Mouse (Mus musculus) T-helper 2 cell (primary cell): ENCODE data around the gene Tmem221.

Source experiments
- in situ Hi-C: fragments of 300-600 bp; cut with MboI, MseI; formaldehyde crosslinking; loops from one replicate; pipeline ENCODE4 v1.15.1; 2025; ENCODE audit warnings: high pct_unique_total_duplicates

Tmem221 gene

GRCm38 (mm10) chr8:71579009-71579408, 20.3 kb upstream of the Tmem221 start:
- in situ Hi-C loops: no loop called here

- in situ Hi-C loops: no loop called here
These were observed 19.3 kb upstream of the Tmem221 start for GRCm38 (mm10) chr8:71577856-71578387.

- in situ Hi-C loops: no loop called here
These were observed 16.3 kb upstream of the Tmem221 start for GRCm38 (mm10) chr8:71575020-71575419.

GRCm38 (mm10) chr8:71574426-71574825, 15.8 kb upstream of the Tmem221 start:
- in situ Hi-C loops: no loop called here

- in situ Hi-C loops: no loop called here
These were observed 14.4 kb upstream of the Tmem221 start for GRCm38 (mm10) chr8:71572847-71573633.

GRCm38 (mm10) chr8:71572077-71572476, 13.4 kb upstream of the Tmem221 start:
- in situ Hi-C loops: no loop called here

GRCm38 (mm10) chr8:71570291-71570954, 11.8 kb upstream of the Tmem221 start:
- in situ Hi-C loops: no loop called here

- in situ Hi-C loops: loop anchor here (5.0 kb wide), 1 partner anchor 88 kb away; no protein-coding TSS in a partner anchor
These were observed 11.0 kb upstream of the Tmem221 start for GRCm38 (mm10) chr8:71569366-71570290.

- in situ Hi-C loops: loop anchor here (5.0 kb wide), 1 partner anchor 88 kb away; no protein-coding TSS in a partner anchor
These were observed 10.3 kb upstream of the Tmem221 start for GRCm38 (mm10) chr8:71568941-71569340.

- in situ Hi-C loops: loop anchor here (5.0 kb wide), 1 partner anchor 89 kb away; no protein-coding TSS in a partner anchor
These were observed 9.8 kb upstream of the Tmem221 start, which contains the start of gene Slc27a1 for GRCm38 (mm10) chr8:71568387-71568937. TSS of gene Slc27a1 (plus strand) at chr8:71568882.

- in situ Hi-C loops: loop anchor here (5.0 kb wide), 1 partner anchor 90 kb away; no protein-coding TSS in a partner anchor
These were observed 8.9 kb upstream of the Tmem221 start for GRCm38 (mm10) chr8:71567587-71567986.

- in situ Hi-C loops: loop anchor here (5.0 kb wide), 1 partner anchor 91 kb away; no protein-coding TSS in a partner anchor
These were observed 7.8 kb upstream of the Tmem221 start, which contains the start of gene Nxnl1 for GRCm38 (mm10) chr8:71566501-71566900. TSS of gene Nxnl1 (minus strand) at chr8:71566601.

- in situ Hi-C loops: loop anchor here (5.0 kb wide), 2 partner anchors 33 to 68 kb away; partner anchors contain the start of gene Fam129c
These were observed 5.3 kb upstream of the Tmem221 start for GRCm38 (mm10) chr8:71563992-71564391.

- in situ Hi-C loops: loop anchor here (5.0 kb wide), 2 partner anchors 35 to 70 kb away; partner anchors contain the start of gene Fam129c
These were observed 4.1 kb upstream of the Tmem221 start for GRCm38 (mm10) chr8:71562751-71563150.

GRCm38 (mm10) chr8:71561401-71561800, 2.7 kb upstream of the Tmem221 start:
- in situ Hi-C loops: loop anchor here (5.0 kb wide), 2 partner anchors 36 to 71 kb away; partner anchors contain the start of gene Fam129c

GRCm38 (mm10) chr8:71560765-71561164, 2.1 kb upstream of the Tmem221 start:
- in situ Hi-C loops: loop anchor here (5.0 kb wide), 2 partner anchors 37 to 72 kb away; partner anchors contain the start of gene Fam129c

GRCm38 (mm10) chr8:71560071-71560470, 1.4 kb upstream of the Tmem221 start:
- in situ Hi-C loops: loop anchor here (5.0 kb wide), 2 partner anchors 37 to 72 kb away; partner anchors contain the start of gene Fam129c

- in situ Hi-C loops: no loop called here
These were observed 453 bp upstream of the Tmem221 start for GRCm38 (mm10) chr8:71558958-71559690.

- in situ Hi-C loops: no loop called here
These were observed 4.0 kb downstream of the Tmem221 start for GRCm38 (mm10) chr8:71554644-71555043.

GRCm38 (mm10) chr8:71554001-71554400, 4.7 kb downstream of the Tmem221 start:
- in situ Hi-C loops: no loop called here
